Mouse (Mus musculus): Measurements from ENCODE around the gene Prss50.

GRCm38 (mm10) chr9:110890026-110890783 is 32.4 kb downstream of the Prss50 start:
- no peak for TF ChIP-seq POLR2A (IDR thresholded peaks at IDR 0.05; ENCODE audit: borderline replicate concordance, control insufficient read depth, low read depth, low read length)
- TF ChIP-seq CTCF (IDR thresholded peaks at IDR 0.05; ENCODE audit: control insufficient read depth, insufficient read depth, low read length): peak; percentile 16; the same call in 1 of the 2 replicates
